Mouse (Mus musculus): ENCODE measurements around the gene Fam102b.

GRCm38 (mm10) chr3:109026991-109027470 lies 376 bp downstream of the Fam102b start:
- TF ChIP-seq POLR2A (IDR thresholded peaks at IDR 0.05; ENCODE audit: low read depth, low read length) (no peak), CTCF (IDR thresholded peaks at IDR 0.05; ENCODE audit: borderline replicate concordance, insufficient read depth, low read length) (no peak)

Data from embryonic fibroblast, embryonic 13.5 days (primary cell).